Mouse (Mus musculus): ENCODE measurements around the gene Nppc. TPM values are rescaled to one million over a fixed set of nuclear protein-coding genes. Genes with fewer than 3 reads are reported as not detected.

Gene Nppc
- total RNA-seq (2022) = 1 to 10 TPM; 7.3 to 8.6 (median 7.9) TPM

DNA sequence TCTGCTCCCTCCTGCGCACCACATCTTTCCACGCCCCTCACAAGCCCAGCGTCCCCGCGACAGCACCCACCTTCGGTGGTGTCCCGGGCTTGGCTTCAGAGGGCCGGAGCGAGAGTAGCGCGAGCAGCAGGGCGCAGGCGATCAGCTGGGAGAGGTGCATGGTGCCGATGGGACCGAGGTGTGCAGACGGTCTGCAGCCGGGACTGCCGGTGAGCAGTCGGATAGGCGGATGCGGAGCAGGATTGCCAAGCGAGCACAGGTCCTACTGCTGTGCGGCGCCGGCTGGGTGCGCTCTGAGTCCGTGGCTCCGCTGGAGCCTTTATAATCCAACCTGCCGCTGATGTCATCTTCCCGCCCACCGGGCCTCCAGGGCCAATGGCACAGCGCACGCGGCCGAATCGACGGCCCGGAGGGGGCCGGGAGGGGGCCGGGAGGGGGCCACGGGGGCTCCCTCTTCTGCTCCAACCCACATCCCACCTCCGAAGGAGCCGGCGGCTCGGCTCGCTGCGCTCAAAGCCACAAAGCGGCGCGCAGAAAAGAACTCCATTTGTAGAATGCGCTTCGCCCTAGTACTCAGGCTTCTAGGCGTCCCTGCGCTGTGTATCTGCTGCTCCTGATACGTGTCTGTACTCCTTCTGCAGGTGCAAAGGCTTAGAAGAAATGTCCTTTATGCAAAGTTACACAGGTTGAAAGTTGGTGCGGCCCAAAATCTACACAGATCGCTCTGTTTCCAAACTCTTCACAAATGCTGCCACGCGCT is at the start of gene Nppc:
Nppc (minus strand) TSS at position 293 of the 760 bp plus-strand sequence.
- peak; percentile 70 to 79 for DNase-seq (ENCODE audit: low spot score in 2 of 2)

DNA sequence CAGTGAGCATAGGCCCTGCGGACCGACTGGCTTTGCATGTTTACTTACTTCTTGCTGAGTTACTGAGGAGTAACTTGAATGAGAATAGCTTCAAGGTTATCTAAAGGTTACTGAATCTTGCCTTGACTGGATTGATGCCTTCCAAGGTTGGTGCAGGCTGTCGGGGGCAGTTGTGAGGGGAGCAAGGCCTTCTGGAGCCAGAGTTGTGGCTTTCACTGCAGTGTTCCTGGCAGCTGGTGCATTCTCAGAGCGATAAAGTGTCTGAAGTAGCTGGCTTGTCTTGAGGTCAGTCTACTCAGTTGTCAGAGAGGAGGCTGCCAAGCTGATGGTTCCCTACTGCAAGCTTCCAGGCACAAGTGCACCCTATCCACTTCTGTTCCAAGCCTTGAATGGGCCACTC is 49.0 kb upstream of the Nppc start:
- no peak for DNase-seq (ENCODE audit: low spot score in 2 of 2)

DNA sequence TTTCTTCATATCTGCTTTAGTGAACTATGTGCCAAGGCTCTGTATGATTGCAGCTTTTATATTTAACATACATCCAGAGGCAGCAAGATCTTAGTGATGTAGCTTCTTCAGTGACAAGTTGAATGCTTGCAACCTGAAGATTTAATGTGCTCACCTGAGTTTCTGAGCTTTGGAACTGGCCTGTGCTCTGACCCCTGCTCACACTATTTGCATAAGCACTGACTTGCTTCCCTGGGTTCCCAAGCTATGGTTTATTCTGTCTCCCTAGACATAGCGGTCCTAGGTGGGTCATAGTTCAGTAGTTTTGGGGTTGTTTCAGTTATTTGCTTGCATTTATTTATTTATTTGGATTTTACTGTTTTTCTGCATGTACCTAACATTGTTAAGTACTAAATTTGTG is 47.8 kb upstream of the Nppc start:
- no peak for DNase-seq (ENCODE audit: low spot score in 2 of 2)

DNA sequence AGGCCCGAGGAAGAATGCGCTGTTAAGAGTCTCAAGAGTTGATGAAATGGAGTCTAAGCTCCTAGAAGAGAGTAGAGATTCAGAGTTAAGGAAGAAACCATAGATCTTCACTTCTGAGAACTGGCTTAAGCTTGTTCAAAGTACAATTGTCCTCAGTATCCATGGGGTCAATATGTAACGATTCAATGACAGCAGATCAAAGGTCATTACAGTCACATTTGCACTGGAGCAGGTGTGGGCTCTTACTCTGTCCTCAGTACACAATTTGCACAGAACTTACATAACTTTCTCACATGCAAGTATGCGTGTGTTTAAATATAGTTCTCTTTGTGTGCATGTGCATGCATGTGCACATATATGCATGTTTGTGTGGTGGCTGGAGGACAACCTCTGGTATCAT is 42.7 kb upstream of the Nppc start:
- no peak for DNase-seq (ENCODE audit: low spot score in 2 of 2)

DNA sequence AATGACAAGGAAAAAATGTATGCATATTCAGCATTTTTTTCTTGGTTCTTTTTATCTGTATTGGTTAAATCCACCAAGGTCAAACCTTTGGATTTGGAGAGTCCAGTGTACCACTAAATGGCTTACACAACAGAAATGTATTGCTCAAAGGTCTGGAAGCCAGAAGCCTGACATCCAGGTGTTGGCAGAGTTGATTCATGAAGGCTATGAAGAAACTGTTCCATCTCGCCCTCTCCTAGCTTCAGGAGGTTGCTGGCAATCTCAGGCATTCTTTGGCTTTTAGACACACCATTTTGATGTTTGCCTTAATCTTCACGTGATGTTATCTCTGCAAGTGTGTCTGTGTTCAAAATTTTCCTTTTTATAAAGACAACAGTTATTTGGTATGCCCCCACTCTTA is 41.7 kb upstream of the Nppc start:
- no peak for DNase-seq (ENCODE audit: low spot score in 2 of 2)

DNA sequence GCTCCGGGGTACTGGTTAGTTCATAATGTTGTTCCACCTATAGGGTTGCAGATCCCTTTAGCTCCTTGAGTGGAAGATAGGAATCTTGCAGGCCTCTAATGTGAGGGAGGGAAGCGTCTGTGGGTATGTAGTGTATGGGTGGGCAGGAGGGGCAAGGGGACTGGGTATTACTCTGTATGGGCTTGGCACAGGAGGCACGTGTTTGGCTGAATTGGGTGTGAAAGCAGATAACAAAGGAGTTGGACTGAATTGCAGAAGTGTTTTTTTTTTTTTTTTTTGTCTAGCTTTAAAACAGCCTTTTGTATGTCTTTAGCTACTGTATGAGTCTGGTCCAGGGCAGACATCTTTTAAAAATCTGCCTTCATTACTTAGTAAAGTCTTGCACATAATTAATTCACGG is 39.2 kb upstream of the Nppc start:
- no peak for DNase-seq (ENCODE audit: low spot score in 2 of 2)

DNA sequence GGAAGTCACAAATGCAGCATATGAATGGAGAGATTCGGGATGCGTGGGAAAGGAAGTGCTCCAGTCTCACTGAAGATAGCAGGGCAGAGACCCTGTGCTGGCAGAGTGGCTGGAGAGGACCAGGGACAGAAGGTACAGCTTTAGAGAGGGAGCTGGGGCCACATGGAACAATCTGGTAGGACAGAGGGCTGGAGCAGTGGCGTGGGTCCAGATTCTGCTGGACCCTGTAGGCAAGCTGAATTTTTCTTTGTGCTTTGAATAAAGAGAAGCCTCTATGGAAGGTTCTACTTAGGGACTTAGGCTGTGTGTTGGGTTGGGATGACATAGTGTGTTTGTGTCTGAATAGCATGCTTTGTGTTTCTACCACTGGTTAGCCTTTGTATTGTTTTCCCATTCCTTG is 35.1 kb upstream of the Nppc start:
- peak; percentile 11 to 19 for DNase-seq (ENCODE audit: low spot score in 2 of 2)

DNA sequence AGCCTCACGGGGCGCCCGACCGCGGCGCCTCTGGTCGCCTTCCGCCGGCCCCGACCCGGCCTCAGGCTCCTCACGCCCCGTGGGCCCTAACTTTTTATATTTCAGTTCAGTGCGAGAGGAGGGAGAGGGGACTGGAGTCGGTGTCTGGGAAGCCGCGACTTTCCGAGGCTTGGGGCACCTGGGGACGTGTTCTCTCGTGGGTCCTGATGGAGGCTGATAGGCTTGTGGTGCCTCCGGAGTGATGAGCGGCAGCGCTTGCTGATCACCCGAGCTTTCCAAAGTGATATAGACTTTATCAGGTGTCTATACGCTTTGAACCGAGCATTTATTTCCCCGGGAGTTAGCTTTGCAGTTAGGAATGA is 33.6 kb upstream of the Nppc start:
- peak in 1 of 2 experiments; percentile 25 for DNase-seq (ENCODE audit: low spot score in 2 of 2)

DNA sequence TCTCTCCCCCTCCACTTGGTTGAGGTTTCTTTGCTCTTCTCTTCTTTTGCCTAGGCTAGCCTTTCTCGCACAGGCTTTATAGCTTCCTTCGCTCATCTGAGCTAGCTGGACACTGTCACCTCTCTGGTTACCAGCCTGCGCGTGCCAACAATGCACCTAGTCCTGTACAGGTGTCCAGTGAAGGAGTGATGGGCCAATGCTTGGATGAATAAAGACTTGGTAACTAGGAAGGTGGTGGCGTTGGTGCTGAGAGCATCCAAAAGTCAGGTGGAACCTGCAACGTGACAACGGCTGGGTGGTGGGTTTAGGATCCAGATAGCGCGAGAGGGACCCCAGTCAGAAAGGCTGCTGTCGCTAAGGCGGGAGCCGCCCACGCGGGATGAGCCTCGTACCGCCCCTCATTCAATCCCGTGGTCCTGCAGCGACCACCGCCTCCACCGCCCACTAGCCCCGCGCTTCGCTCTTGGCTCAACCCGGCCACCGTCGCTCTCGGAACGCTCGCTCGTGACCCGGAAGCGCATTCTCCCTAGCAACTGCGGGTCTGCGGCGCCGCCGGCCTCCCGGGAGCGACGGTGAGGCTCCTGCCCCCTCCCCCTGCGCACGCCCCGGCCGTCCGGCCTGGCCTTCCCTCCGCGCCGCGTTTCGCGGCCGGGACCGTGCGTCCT is 33.1 kb upstream of the Nppc start, which contains the start of gene Dis3l2:
Dis3l2 (plus strand) TSS at position 509 of the 665 bp plus-strand sequence.
- DNase-seq (ENCODE audit: low spot score in 2 of 2) = peak; percentile 82 to 88

DNA sequence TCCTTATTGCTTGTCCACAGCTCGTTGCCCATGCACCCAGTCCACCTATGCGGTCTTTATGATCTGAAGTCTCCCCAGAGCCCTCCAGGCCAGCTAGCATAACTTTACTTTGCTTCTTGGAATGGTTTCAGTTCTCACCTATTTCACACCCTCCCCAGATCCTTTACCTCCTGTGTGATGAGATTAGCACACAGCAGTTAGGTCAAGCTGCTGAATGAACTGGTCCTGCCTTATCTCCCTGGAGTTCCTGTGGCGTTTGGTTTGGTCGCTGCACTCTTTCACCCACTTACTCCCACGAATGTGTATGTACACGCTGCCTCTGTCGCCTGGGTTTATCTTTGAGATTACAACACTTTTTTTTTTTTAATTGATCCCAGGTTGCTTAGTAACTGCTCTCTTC is 30.0 kb upstream of the Nppc start:
- DNase-seq (ENCODE audit: low spot score in 2 of 2) = no peak

DNA sequence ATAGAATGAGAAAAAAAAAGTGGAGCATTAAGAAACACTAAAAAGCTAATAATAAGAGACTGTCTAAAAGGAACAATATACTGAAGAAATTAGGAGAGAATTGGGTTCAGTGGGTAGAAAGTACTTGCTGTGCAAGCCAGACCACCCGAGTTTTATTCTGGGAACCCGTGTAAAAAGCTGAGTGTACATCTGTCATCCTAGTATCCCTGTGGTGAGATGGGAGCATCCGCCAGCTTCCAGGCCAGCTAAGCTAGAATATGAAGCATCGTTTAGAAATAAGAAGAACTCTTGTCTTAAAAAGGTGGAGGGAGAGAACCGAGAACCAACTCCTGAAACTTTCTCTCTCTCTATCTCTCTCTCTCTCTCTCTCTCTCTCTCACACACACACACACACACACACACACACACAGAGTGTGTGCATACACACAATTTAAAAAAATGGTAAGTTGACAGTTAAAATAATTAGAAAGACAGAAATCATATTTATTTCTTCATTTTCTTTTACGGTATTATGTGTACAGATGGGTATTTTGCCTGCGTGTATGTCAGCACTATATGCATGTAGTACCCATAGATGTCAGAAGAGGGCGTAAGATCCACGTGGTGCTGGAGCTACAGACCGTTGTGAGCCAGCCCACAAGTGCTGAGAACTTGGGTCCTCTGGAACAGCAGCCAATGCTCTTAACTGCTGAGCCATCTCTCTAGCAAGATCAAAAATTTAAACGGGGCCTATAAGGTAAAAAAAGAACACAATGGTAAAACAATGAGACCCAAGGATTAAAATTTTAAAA is 29.2 kb upstream of the Nppc start:
- no peak for DNase-seq (ENCODE audit: low spot score in 2 of 2)

DNA sequence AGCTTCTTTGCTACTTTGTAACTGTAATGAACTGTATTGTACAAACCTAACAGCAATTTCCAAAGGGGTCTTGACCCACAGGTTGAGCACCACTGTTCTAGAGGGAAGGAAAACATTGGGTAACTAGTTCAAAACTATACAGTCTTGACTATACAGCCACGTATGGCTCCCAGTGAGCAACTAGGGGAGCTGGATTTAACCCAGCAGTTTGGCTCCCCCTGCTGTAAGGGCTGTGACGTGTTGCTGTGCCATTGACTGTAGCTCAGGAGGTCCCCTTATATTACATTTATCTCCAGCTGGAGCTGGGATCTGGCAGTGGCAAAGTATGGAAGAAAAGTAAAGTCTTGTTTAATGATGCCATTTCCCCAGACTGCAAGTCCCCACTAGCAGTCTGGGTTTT is 28.4 kb upstream of the Nppc start:
- no peak for DNase-seq (ENCODE audit: low spot score in 2 of 2)

DNA sequence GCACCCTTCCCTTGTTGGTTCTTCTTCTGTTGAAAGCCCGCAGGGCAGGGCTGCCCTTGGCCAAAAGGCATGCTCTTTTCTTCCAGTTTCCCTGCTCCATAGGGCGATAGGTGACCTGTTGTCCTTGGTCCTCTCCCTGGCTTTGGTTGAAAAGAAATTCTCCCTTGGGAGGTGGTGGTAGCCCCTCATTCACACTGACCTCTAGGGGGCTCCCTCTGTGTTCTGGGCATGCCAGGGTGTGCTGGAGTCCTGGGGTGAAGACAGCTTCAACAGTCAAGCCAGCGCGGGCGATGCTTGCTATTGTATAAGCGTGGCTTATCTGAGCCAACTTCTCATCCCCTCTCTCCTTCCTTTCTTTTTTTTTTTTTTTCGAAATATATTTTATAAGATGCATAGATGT is 26.6 kb upstream of the Nppc start:
- DNase-seq (ENCODE audit: low spot score in 2 of 2) = no peak

DNA sequence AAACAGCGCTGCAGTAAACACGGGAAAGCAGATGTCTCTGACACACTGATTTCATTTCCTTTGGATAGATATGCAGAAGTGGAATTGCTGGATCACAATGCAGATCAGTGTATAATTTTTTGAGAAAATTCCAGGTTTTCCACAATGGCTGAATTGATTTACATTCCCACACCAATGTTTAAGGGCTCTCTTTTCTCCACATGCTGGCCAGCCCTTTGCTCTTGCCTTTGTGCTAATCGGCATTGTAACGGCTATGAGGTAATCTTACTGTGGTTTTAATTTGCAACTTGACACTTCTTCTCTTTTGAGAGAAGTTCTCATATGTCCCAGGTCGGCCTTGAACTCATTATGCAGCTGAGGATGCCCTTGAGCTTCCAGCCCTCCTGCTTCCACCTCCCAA is 20.7 kb upstream of the Nppc start:
- DNase-seq (ENCODE audit: low spot score in 2 of 2) = no peak

DNA sequence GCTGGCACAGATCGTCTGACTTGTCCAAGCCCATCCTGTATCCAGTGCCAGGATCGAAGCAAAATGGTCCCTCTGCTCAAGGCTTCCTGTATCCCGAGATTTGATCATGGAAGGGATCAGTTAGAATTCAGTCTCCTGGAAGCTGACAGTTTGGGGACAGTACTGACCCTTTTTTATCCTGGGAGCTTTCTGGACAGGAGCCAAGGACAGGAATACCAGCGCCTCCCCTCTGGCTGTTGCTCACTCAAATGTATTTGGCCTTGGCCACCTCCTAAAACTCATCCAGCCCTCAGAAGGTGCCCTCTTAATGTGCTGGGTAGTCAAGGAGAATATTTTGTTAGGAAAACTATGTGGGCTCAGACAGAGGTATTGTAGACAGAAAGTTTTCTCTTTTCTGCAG is 16.9 kb upstream of the Nppc start:
- no peak for DNase-seq (ENCODE audit: low spot score in 2 of 2)

DNA sequence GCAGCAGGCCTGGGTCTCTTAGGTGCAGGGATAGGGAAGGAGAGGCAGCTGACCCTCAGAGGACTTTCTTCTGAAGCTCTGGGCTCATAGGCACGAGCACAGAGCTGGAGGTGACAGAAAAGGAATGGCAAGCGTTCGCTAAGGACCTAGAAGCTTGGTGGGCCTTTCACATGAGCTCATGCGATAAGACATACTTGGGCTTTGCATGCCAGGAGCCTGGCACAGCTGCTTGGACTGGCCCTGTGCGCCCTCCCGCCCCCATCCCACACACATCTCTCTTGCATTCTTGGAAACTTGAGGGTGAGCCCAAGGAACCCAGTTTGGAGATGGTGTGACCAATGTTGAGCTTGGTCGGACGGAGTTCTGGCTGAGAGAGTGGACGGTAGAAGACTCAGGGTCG is 8.3 kb upstream of the Nppc start:
- DNase-seq (ENCODE audit: low spot score in 2 of 2) = no peak

DNA sequence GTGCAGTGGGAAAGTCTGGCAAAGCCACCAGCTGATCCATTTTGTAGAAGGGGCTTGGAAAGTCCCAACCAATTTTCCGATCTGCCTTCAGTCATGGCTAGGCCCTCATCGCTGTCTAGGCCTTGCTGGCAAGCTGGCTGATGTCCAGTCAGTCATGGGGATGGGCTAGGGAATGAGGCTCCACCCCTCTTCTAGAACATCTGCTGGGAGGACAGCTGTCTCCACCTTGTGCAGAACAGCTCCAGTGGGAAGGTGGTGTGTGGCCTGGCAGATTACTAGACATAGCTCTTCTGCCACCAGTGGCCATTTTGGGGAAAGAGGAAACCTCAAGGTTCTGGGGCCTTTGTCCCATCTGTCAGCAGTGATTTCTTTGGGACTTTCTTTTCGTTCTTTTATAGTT is 7.3 kb upstream of the Nppc start:
- DNase-seq (ENCODE audit: low spot score in 2 of 2) = no peak

DNA sequence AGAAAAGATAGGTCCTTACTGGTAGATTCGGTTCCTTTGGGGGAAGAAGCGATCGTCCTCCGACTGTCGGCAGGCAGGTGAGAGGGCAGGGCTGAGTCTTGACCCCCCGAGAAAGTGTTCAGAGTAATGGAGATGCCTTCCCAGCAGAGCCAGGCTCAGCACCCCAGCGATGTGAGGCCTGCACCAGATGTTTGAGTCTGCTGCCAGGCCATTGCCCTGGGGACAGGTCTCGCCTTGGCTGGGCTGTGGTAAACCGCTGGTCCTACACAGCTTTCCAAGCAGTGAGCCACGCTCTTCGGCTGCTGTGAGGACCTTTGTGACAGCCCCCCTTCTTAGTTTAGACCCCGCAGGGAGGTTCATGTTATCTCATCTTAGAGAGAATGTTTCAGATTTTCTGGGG is 4.8 kb upstream of the Nppc start:
- DNase-seq (ENCODE audit: low spot score in 2 of 2) = no peak

DNA sequence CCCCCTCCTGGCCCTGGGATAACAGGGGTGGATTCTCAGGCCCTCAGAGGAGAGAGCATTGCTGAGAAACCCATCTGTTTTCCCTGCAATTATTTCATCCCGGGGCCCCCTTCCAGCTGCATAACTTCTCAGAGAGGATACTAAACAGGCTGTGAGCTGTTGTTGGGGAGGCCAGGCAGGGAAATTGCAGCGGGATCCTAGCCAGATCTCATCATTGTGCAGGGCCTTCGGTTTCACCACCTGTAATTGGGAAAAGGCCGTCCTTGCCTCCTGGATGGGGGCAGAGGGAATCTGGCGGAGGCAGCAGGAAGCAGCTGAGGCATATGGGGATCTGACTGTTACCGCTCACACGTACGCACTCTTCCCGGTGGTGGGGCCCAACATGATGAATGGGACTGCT is 4.0 kb upstream of the Nppc start:
- peak in 1 of 2 experiments; percentile 36 for DNase-seq (ENCODE audit: low spot score in 2 of 2)

DNA sequence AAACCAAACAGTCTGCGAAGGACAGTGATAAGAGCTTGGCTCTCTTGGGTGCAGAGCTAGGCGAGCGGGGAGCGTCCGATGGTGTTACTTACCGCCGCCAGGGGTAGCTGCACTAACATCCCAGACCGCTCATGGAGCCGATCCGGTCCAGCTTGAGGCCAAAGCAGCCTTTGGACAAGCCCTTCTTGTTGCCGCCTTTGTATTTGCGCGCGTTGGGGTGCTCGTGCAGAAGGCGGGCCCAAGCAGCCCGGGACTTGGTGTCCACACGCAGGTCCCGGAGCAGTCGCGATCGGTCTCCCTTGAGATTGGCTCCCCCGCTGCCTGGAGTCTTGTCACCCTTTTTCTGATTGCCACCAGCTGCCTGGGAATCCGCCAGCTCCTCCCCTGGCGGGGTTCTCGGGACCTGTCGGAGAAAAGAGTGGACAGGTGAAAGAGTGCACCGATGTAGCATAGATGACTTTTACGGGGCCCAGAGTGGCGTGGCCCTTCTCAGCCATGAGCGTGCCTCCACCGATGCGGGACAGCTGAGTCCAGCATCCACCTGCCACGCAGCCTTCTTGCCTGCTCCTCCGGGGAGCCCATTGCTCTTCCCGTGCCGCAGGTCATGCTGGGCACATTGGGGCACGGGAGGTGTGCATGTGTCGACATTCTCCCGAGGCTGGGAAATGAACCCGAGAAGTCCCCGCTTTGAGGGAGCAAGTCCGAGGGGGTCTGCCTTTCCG is 658 bp downstream of the Nppc start:
- DNase-seq (ENCODE audit: low spot score in 2 of 2) = peak; percentile 59 to 80

DNA sequence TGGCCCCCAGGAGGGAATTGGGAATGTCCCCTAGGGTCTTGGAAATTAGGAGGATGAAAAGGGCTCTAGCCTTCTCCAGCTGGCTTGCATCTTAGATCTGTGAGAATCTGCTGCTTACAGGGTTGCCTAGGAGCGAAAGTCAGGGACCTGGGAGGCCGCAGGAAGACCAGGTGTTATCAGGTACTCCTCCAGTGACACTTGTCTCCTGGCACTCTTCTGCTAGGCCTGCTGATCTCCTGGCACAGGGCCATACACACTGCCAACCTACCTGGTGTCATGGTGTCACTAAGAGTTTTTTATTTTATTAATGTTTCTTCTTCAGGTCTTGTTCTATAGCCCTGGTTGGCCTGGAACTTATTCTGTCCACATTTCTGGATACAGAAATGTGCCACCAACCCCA is 5.3 kb downstream of the Nppc start:
- DNase-seq (ENCODE audit: low spot score in 2 of 2) = no peak

DNA sequence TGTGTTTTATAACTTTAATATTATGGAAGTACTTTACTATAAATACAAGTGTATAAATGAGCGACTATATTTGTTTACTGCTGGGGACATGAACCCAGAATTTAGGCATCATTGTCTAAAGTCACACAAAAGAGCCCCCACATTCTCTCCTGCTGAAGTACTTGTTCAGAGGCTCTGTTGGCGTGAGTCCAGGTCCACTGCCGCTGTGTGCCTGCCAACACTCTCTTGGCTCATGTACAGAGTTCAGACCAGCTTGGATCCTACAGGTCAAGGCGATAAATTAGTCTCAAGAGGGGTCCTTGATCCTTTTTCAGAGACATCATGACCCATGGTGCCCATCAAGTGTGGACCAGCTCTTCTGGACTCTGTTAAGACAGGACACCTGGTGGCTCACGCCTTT is 13.3 kb downstream of the Nppc start:
- DNase-seq (ENCODE audit: low spot score in 2 of 2) = no peak

All from layer of hippocampus, adult 8-10 months (tissue).